Mouse (Mus musculus) gonadal fat pad, adult 2 months (tissue): ENCODE results near the gene Tmcc1. TPM values are rescaled to one million over a fixed set of nuclear protein-coding genes. Genes with fewer than 3 reads are reported as not detected.

Experiments
- DNase-seq: peaks from one replicate; pipeline ENCODE4 v3.0.0-alpha.2; 2012; ENCODE audit warnings: low read depth
- polyA plus RNA-seq: library from polyadenylated mRNA; depleted of rRNA; stranded (reverse); fragments of >200 nt; gene quantifications from 2 replicates; pipeline ENCODE4 v1.2.3, GENCODE M21; 2012; rRNA removed

The Tmcc1 gene
- polyA plus RNA-seq, 1 experiment: 13.9 TPM

DNA sequence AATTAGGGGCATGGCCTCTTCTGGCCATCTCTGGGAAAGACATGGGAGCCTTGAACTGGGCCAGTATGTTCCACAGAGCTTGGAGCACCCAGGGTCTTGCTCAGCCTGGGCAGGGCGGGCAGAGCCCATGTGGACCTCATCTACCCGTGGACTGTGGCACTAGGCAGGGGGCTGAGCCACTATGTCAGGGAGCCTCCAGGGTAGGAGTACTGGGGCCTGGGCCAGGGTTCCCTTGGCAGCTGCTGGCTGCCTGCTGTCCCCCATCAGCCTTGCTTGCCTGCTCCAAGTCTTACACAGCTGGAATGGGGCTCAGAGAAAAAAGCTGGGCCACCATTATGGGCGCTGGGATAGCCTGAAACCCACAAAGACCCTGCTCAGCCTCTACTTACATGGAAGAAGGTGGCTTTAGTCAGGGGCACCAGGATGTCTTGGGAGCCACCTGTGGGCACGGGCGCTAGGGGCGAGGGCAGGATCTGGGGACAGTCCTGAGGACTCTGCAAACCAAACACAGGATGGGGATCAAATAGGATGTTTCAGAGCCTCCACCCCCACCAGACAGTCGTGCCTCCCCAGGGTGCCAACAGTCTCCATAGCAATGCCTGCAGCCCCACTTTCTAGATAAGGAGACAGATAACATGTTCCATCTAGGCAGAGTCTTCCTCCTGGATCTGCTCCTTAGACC, 221.1 kb downstream of the Tmcc1 start:
- no peak for DNase-seq

DNA sequence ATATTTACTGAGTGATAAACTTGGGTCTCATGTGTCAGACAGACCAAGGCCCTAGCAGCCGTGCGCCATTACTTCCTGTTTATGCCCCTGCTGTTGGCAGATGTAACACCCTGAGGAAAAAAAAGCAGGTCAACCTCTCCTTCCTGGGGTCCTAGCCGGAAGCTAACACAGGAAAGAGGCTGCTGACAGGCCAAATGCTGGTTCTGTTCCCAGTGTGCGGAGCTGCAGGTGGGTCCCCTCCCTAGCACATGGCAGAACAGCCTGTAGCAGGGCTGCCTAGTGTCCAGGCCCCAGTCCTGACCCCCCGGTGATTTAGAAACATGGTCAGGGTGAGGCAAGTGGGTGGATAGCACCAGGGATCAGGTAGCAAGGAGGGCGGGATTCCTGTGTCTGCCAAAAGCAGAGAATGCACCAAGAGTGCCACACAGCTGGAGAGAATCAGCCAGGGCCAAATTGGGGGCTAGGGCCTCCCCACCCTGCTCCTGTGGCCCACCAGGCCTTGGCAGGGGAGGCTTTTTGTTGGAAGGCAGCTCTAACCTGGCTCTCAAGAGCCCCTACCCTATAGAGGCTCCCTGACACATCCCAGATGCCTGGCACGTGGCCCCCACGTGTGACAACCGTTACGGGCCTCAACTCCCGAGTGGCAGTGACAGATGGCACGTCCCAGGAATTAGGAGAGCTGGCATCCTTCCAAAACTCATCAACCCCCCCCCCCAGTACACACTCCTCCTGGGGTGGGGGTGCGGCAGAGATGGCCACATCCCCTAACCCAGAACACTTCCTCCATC, 221.8 kb downstream of the Tmcc1 start:
- DNase-seq: no peak

GRCm38 (mm10) chr6:115969952-115970351, 223.3 kb downstream of the Tmcc1 start:
- DNase-seq: no peak

GRCm38 (mm10) chr6:115969103-115969502, 224.2 kb downstream of the Tmcc1 start:
- DNase-seq: no peak

DNA sequence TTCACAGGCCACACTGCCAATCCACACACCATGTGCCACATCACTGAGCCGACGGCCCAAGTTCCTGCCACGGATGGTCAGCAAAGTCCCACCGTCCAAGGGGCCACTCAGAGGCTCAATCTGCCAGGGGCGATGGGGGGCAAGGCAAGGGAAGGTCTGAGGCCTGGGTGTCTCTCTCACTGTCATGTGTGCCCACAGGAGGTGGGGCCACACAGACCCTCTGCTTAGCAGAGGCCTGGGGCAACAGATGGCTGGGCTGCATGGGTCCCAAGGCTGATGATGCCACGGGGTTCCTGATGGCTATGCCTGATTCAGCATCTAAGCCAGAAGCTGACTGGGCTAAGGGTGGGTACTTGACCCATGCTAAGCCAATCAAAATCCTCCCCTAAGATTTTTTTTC, 224.6 kb downstream of the Tmcc1 start:
- DNase-seq: no peak

Other genes with a start within 250 kb of the Tmcc1 start
- gene H1foo, start 248.5 kb downstream of the Tmcc1 start, polyA plus RNA-seq: 0.15 TPM in 1 of 2 replicates, not detected in the other
- 69.7 and 80.8 TPM in 2 replicates for gene Plxnd1, start 198.5 kb downstream of the Tmcc1 start, polyA plus RNA-seq
- 49.0 and 61.7 TPM in 2 replicates for gene Washc2, start 14.6 kb upstream of the Tmcc1 start, polyA plus RNA-seq
- 1.9 and 3.5 TPM in 2 replicates for gene Zfand4, start 70.7 kb upstream of the Tmcc1 start, polyA plus RNA-seq
- gene March8, start 144.5 kb upstream of the Tmcc1 start, polyA plus RNA-seq: 121 and 122 TPM in 2 replicates